Mouse (Mus musculus): ENCODE results near the gene Rtl5.

- no peak for TF ChIP-seq CTCF (IDR thresholded peaks at IDR 0.05; ENCODE audit: insufficient read depth, low read length)
- no peak for TF ChIP-seq POLR2A (IDR thresholded peaks at IDR 0.05; ENCODE audit: borderline replicate concordance, extremely low read depth, low read depth, low read length)
Measured at GRCm38 (mm10) chrX:102101886-102102285, 30.8 kb upstream of the Rtl5 start.

Measured in lung, adult 2 months (tissue).